ENCODE assay signal across 30 mouse cellular contexts in genomic region chr9:120843753-120844152, GRCm38 (mm10).
DNase-seq lines count a peak whose midpoint lies in the region; ATAC-seq and TF ChIP-seq lines count a peak whose summit lies in the region.
"Had no signal": no experiment of that assay in that cellular context is flagged by ENCODE, and none has a peak within 500 bp of the region (broad histone marks: within the 10 kb centered on the region; RNA-seq: fewer than 3 reads in every experiment).

No protein-coding gene starts in this region.

- no peak for TF ChIP-seq POLR2A in myocyte (IDR thresholded peaks at IDR 0.05; ENCODE audit: insufficient read length, low read depth)

- ATAC-seq in granulocyte monocyte progenitor cell, adult 5-6 weeks (replicated peaks; ENCODE audit: poor library complexity, severe bottlenecking), result no peak
- ATAC-seq: CD4-positive, CD25-positive, alpha-beta regulatory T cell, adult 4 months; forebrain, embryonic 13.5 days; forebrain, embryonic 16.5 days; hindbrain, postnatal 0 days; inflammation-experienced regulatory T-cells, adult 6 months; intestine, embryonic 16.5 days had no signal

- no peak overlapping the region for H3ac ChIP-seq in myocyte (ENCODE audit: control insufficient read depth, insufficient read length)

- peak overlapping the region; percentile 39 for H3K4me2 ChIP-seq in myocyte (ENCODE audit: low read depth)
- H3K4me2 ChIP-seq: embryonic facial prominence, embryonic 12.5 days; embryonic facial prominence, embryonic 15.5 days; forebrain, embryonic 13.5 days; heart, embryonic 13.5 days; hindbrain, embryonic 14.5 days had no signal

- H3K36me3 ChIP-seq in myocyte (ENCODE audit: control insufficient read depth, insufficient read depth), result no peaks in the 10 kb centered on the region
- H3K36me3 ChIP-seq: embryonic facial prominence, embryonic 12.5 days; embryonic facial prominence, embryonic 15.5 days; heart, embryonic 10.5 days; heart, embryonic 13.5 days had no signal

- no peaks in the 10 kb centered on the region for H3K27me3 ChIP-seq in myocyte (ENCODE audit: control insufficient read depth, insufficient read depth, insufficient read length)
- H3K27me3 ChIP-seq: embryonic facial prominence, embryonic 12.5 days; embryonic facial prominence, embryonic 15.5 days; forebrain, embryonic 13.5 days; heart, embryonic 13.5 days had no signal

- H3K79me2 ChIP-seq in myocyte (ENCODE audit: control insufficient read depth, insufficient read depth), result no peaks in the 10 kb centered on the region

- H3K4me3 ChIP-seq in myocyte, result no peak overlapping the region
- H3K4me3 ChIP-seq: embryonic facial prominence, embryonic 12.5 days; embryonic facial prominence, embryonic 15.5 days; forebrain, embryonic 13.5 days; gastrocnemius, adult 2 months; heart, embryonic 10.5 days; heart, embryonic 13.5 days had no signal

- DNase-seq in 3134 (ENCODE audit: extremely low read depth, insufficient read length, low spot score) (peak; percentile 28), 416B (ENCODE audit: low read depth) (peak; percentile 31), NIH3T3 (ENCODE audit: low read depth) (peak; percentile 77)
- DNase-seq in left cerebral cortex, adult 8-10 months (ENCODE audit: low spot score in 2 of 2), result no peak
- DNase-seq in frontal cortex, adult 2 months (ENCODE audit: extremely low spot score in 1 of 2, low spot score in 1 of 2), result no peak
- DNase-seq: adrenal gland, adult 2 months; adrenal gland, postnatal 14 days; B cell, adult 2 months; cerebellum, adult 11 months; cerebellum, adult 2 months; cerebellum, adult 9-11 months; cerebellum, postnatal 25 days; gastrocnemius, adult 2 months; gastrocnemius, postnatal 14 days; heart, adult 18-20 months; heart, postnatal 14 days; heart, postnatal 4 days had no signal

TF ChIP-seq in myocyte, 11 proteins besides CTCF, POLR2A, EP300 and RAD21:
- TF ChIP-seq CEBPB (IDR thresholded peaks at IDR 0.05; ENCODE audit: insufficient read depth, poor library complexity, severe bottlenecking) (peak; percentile 83), USF1 (IDR thresholded peaks at IDR 0.05; ENCODE audit: low read depth) (peak; percentile 2), REST (IDR thresholded peaks at IDR 0.05; ENCODE audit: insufficient read depth, insufficient read length) (no peak), E2F4 (IDR thresholded peaks at IDR 0.05; ENCODE audit: insufficient read depth) (no peak), POLR2AphosphoS2 (IDR thresholded peaks at IDR 0.05; ENCODE audit: insufficient read length, low read depth) (no peak), MAX (IDR thresholded peaks at IDR 0.05; ENCODE audit: low read depth) (no peak), MYOD1 (IDR thresholded peaks at IDR 0.05; ENCODE audit: control insufficient read depth in 1 of 3, insufficient read length in 2 of 3, low read depth in 2 of 3) (peak in 2 of 3 experiments; percentile 44 to 45), SRF (IDR thresholded peaks at IDR 0.05; ENCODE audit: control insufficient read depth, insufficient read length, low read depth) (no peak), MYOG (IDR thresholded peaks at IDR 0.05; ENCODE audit: control insufficient read depth in 1 of 3, insufficient read depth in 1 of 3, insufficient read length in 2 of 3, low read depth in 2 of 3) (peak in 1 of 3 experiments; percentile 15), TCF3 (IDR thresholded peaks at IDR 0.05; ENCODE audit: insufficient read length, low read depth) (no peak), TCF12 (IDR thresholded peaks at IDR 0.05; ENCODE audit: insufficient read depth, poor library complexity, severe bottlenecking) (no peak)

Comparison
In these comparisons a context has a peak if more than half of its experiments do, and no peak if none do; other contexts are left out.
1. DNase-seq: peak in 3134 (single experiment), 416B (single experiment) and NIH3T3 (single experiment); none in left cerebral cortex, adult 8-10 months (0 of 2) and frontal cortex, adult 2 months (0 of 2).